Mouse (Mus musculus) A20 (cell line): ENCODE data around the gene Slc16a3.

Experiments used
- DNase-seq: peaks from one replicate; pipeline ENCODE4 v3.0.0-alpha.2; 2011; ENCODE audit warnings: low read depth, low spot score

The Slc16a3 gene

GRCm38 (mm10) chr11:120948328-120948727 lies at the start of gene Slc16a3:
Gene Slc16a3, plus strand, starts transcription at chr11:120948480.
- no peak for DNase-seq

GRCm38 (mm10) chr11:120900276-120901244 lies 47.7 kb upstream of the Slc16a3 start:
- DNase-seq = peak; percentile 17

GRCm38 (mm10) chr11:120901729-120902486 lies 46.4 kb upstream of the Slc16a3 start:
- DNase-seq = peak; percentile 91

DNA sequence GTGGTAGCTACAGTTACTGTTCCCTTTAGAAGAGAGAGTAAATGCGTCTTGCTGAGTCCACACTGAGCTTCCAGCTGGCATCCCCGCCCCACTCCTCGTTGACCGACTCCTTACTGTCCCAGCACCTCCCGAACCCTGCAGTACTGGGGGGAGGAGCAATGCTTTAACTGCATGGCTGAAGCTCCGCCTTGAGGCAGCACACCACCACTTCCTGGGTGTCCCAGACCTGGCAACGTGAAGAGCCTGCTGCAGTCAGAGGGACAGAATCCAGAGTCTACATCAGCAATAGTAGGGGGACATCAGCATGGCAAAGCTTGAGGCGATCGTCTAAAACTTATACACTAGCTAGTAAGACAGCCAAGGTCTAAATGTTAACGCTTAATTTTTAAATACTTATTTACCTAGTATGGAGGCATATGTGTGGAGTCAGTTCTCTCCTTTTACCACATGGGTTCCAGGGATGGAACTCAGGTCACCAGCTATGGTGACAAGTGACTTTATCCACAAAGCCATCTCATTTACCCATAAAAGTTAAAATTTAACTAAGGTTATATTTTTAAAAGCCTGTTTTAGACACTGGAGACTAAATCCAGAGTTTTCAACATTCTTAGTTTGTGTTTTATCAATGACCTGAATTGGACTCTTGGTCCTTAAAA lies 45.7 kb upstream of the Slc16a3 start:
- peak; percentile 89 for DNase-seq

GRCm38 (mm10) chr11:120903159-120903850 lies 45.0 kb upstream of the Slc16a3 start:
- peak; percentile 15 for DNase-seq

DNA sequence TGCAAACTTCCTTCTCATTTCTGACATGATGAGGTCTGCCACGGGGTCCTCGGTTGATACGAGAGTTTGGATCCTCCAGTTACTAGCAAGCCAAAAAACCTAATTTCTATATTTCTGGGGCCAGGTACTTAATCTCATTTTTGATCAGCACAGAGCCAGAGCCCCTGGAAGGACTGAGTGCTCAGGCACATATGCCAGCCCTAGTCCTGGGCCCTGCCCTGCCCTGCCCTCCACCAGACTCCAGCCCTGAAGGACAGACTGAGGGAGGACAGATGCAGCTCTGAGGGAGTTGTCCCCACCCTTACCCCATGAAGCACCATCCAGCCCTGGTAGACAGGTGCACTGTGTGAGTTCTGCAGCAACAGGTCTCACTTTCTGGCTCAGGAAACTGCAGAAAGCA lies 43.7 kb upstream of the Slc16a3 start:
- no peak for DNase-seq

DNA sequence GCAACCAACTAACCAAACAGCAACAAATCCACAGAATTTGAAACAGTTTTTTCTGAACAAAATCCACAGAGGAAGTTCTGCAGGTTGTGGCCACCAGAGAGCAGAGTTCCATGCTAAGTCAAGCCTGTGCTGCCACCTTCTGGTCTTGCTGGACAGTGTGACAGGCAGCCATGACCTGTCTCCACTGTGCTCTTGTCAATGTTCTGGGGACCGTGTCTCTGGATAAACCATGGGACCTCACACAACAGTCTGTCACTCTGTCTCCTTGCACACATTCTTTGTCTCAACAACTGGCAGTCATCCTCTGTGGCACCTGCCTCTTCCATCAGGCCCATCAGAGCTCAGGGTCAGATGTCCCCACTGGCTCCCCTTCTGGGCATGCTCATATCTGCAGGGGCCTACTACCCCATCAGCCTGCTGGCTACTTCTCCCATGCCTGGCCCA lies 42.8 kb upstream of the Slc16a3 start:
- peak; percentile 88 for DNase-seq

DNA sequence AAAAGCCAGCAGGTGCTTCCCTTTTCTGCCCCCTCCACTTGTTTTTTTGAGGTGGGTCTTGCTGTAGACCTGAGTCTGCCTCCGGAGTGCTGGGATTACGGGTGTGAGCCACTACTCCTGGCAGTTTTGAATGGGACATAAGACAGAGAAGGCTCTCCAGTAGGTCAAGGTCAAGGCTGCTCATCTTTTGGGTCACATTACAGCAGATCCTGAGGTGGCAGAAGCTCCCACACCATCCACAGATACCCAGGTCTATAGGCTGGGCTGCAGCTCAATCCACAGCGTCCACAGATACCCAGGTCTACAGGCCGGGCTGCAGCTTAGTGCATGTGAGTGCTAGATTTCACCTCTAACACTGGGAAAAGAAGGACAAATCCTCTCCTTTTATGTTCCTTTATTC lies 34.5 kb upstream of the Slc16a3 start:
- DNase-seq = no peak

GRCm38 (mm10) chr11:120916477-120916876 lies 31.8 kb upstream of the Slc16a3 start:
- no peak for DNase-seq

GRCm38 (mm10) chr11:120917756-120918155 lies 30.5 kb upstream of the Slc16a3 start:
- no peak for DNase-seq

GRCm38 (mm10) chr11:120922528-120922927 lies 25.8 kb upstream of the Slc16a3 start:
- DNase-seq = no peak

DNA sequence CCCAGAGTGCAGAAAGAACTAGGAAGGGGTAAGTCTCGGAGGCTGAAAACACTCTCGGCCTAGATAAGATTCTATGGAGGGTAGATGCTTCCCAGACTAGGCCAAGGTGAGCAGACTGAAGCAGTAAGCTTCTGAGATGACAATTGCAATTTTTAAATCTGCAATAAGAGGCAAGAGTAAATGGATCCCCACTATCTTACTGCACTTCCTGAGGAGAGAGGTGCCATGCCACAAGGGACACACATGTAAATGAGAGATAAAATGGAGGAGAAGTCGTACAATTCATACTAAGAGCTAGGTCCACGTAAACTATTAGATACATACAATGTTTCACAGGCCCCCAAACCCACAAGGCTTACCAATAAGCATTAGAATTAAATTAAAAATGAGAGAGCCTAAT lies 19.8 kb upstream of the Slc16a3 start:
- DNase-seq = no peak

DNA sequence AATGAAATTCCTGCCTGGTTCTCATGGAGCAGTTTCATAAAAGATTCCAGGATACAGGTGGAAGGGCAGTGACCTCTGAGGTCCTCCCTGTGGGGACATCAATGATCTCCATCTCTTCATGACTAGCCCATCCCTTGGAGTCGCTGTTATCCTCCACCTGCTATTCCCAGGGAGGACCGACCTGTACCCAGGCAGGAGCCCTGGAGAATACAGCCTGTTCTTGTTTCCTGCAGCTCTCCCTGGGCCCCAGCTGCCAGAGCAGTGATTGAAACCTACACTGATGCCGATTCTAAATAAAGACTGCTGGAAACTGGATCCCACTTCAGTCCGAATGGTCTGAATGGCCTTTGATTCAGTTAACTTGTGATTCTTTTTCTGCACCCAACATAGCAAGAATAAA lies 16.8 kb upstream of the Slc16a3 start:
- no peak for DNase-seq

GRCm38 (mm10) chr11:120932564-120933398 lies 15.5 kb upstream of the Slc16a3 start, which contains the start of gene Ccdc57:
Gene Ccdc57, minus strand, starts transcription at chr11:120932872.
- peak; percentile 84 for DNase-seq

- no peak for DNase-seq
These were observed 10.3 kb upstream of the Slc16a3 start for GRCm38 (mm10) chr11:120937976-120938375.

- no peak for DNase-seq
These were observed 9.5 kb upstream of the Slc16a3 start for GRCm38 (mm10) chr11:120938795-120939194.

GRCm38 (mm10) chr11:120939712-120940341 lies 8.5 kb upstream of the Slc16a3 start:
- no peak for DNase-seq

- no peak for DNase-seq
These were observed 7.3 kb upstream of the Slc16a3 start for GRCm38 (mm10) chr11:120940959-120941358.

DNA sequence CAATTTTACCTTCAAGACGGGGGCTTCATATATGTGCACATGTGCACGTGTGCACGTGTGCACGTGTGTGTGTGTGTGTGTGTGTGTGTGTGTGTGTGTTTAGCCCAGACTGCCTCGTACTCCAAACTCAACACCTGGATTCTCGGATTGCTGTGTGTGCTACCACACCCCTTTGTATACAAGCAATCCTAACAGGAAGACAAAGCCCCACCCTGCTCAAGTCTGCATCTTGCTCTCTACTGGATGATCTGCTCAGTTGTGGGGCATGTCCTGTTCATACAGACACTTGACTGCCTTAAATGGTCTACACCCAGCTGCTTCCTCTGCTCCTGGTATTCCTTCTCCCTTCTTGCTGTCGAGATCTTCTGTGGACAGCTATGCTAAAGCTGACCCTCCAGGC lies 3.0 kb upstream of the Slc16a3 start:
- no peak for DNase-seq

- no peak for DNase-seq
These were observed 2.4 kb upstream of the Slc16a3 start for GRCm38 (mm10) chr11:120945926-120946325.
